Mouse (Mus musculus) intestine, embryonic 16.5 days (tissue): ENCODE data around the gene Platr17. TPM values are rescaled to one million over a fixed set of nuclear protein-coding genes. Genes with fewer than 3 reads are reported as not detected.

Experiments used
- ATAC-seq: fragments of 200-750 bp; cut with Nextera tagmentation; 2 replicates; pipeline ENCODE4 v1.8.0; 2017; ENCODE audit warnings: moderate TSS enrichment, moderate library complexity
- H3K27ac ChIP-seq: fragments of 300-500 bp; sonication (generic); 2 replicates; pipeline ENCODE4 v1.5.1; 2014; ENCODE audit warnings: mild to moderate bottlenecking, low read length
- H3K27me3 ChIP-seq: fragments of 300-500 bp; sonication (generic); replicated peaks from 2 replicates; pipeline ENCODE4 v1.6.1; 2014; ENCODE audit warnings: low read length, control low read depth, mixed read lengths; ENCODE audit not compliant: control insufficient read depth, insufficient read depth
- H3K36me3 ChIP-seq: fragments of 300-500 bp; sonication (generic); 2 replicates; pipeline ENCODE4 v1.6.1; 2014; ENCODE audit warnings: low read length, control low read depth; ENCODE audit not compliant: control insufficient read depth, insufficient read depth
- H3K4me1 ChIP-seq: fragments of 300-500 bp; sonication (generic); 2 replicates; pipeline ENCODE4 v1.6.1; 2014; ENCODE audit warnings: low read length, control low read depth, mixed read lengths; ENCODE audit not compliant: control insufficient read depth, insufficient read depth
- H3K4me2 ChIP-seq: fragments of 300-500 bp; sonication (generic); 2 replicates; pipeline ENCODE4 v1.6.1; 2014; ENCODE audit warnings: low read depth, low read length, control low read depth
- H3K4me3 ChIP-seq: fragments of 300-500 bp; sonication (generic); 2 replicates; pipeline ENCODE4 v1.5.1; 2014; ENCODE audit warnings: mild to moderate bottlenecking, low read length
- H3K9ac ChIP-seq: fragments of 300-500 bp; sonication (generic); 2 replicates; pipeline ENCODE4 v1.6.1; 2014; ENCODE audit warnings: low read depth, low read length
- H3K9me3 ChIP-seq: fragments of 300-500 bp; sonication (generic); 2 replicates; pipeline ENCODE4 v1.6.1; 2016; ENCODE audit warnings: low read length, control low read depth; ENCODE audit not compliant: control insufficient read depth
- WGBS: fragments of 180-500 bp; shearing (Covaris S2); extraction: QIAGEN DNeasy Blood & Tissue Kit; methylation state at CpG from one replicate; pipeline ENCODE4 v1.1.7; 2014; 5-methylcytosine and 5-hydroxymethylcytosine counted together
- polyA plus RNA-seq: library from polyadenylated mRNA; unstranded; fragments of >200 nt; fragmentation: Nextera tagmentation; extraction: Ambion mirVana; gene quantifications from 2 replicates; pipeline ENCODE4 v1.2.1, GENCODE M21; 2015

Gene Platr17
- polyA plus RNA-seq, 1 experiment from 2014 or later, result not detected

DNA sequence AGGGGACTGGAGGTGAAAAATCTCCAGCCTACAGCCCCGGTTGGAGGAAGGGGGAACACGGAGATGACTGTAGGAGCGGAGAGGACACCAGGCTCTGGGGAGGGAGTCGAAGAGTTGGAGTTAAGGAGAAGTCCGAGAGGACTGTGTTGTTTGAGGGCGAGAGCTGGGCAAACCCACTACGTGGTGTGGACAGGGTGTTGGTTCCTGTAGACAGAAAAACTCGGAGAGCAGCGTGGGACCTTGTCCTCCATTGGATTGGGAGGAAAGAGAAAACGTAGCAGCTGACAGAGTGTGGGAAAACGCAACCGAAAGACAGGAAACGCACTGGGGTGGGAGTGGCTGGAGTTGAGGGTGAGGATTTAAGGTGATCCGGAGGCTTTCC lies 4.9 kb downstream of the Platr17 start:
- peak; percentile 8 for ATAC-seq
- no peaks in the 10 kb centered on the region for H3K27me3 ChIP-seq
- H3K4me1 ChIP-seq, result peaks cover 10% of the 10 kb centered on the region
- WGBS, result under 1% methylated on average over 14 of the region's 14 CpGs
- no peaks in the 10 kb centered on the region for H3K9me3 ChIP-seq
- peaks cover 23% of the 10 kb centered on the region for H3K36me3 ChIP-seq
- peak overlapping the region; percentile 96 for H3K27ac ChIP-seq
- H3K9ac ChIP-seq, result peak overlapping the region; percentile 99
- peak overlapping the region; percentile 91 for H3K4me3 ChIP-seq
- H3K4me2 ChIP-seq, result peak overlapping the region; percentile 65

DNA sequence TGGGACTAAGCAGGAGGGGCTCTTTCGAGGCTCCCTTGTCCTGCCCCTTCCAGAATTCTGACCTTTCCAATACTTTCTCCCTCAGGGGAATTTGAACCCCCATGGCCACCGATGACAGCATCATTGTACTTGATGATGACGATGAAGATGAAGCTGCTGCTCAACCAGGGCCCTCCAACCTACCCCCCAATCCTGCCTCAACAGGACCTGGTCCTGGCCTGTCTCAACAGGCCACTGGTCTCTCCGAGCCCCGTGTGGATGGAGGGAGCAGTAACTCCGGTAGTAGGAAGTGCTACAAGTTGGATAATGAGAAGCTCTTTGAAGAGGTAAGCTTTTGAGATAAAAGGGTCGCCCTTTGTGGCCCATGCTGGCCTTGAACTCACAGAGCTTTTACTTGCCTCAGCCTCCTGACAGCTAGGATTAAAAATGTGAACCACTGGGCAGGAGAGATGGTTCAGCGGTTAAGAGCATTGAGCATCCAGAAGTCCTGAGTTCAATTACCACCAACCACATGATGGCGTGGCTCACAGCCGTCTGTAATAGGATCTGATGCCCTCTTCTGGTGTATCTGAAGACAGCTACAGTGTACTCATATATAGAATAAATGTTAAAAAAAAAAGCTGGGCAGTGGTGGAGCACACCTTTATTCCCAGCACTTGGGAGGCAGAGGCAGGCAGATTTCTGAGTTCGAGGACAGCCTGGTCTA lies 5.6 kb downstream of the Platr17 start:
- H3K36me3 ChIP-seq, result peaks cover 23% of the 10 kb centered on the region
- H3K27ac ChIP-seq, result peak overlapping the region; percentile 96
- H3K9me3 ChIP-seq, result no peaks in the 10 kb centered on the region
- peak overlapping the region; percentile 99 for H3K9ac ChIP-seq
- H3K27me3 ChIP-seq, result no peaks in the 10 kb centered on the region
- H3K4me3 ChIP-seq, result peak overlapping the region; percentile 91
- peaks cover 16% of the 10 kb centered on the region for H3K4me1 ChIP-seq
- no peak for ATAC-seq
- WGBS, result 45% methylated on average over 11 of the region's 11 CpGs
- H3K4me2 ChIP-seq, result peak overlapping the region; percentile 65

- no peak overlapping the region for H3K27ac ChIP-seq
- H3K27me3 ChIP-seq, result no peaks in the 10 kb centered on the region
- no peak overlapping the region for H3K9ac ChIP-seq
- H3K4me2 ChIP-seq, result no peak overlapping the region
- no peaks in the 10 kb centered on the region for H3K9me3 ChIP-seq
- peaks cover 23% of the 10 kb centered on the region for H3K36me3 ChIP-seq
- H3K4me1 ChIP-seq, result peaks cover 16% of the 10 kb centered on the region
- ATAC-seq, result no peak
- H3K4me3 ChIP-seq, result no peak overlapping the region
- WGBS, result 90% methylated on average over 31 of the region's 31 CpGs
These were observed 6.3 kb downstream of the Platr17 start for GRCm38 (mm10) chr17:33911052-33911812.

GRCm38 (mm10) chr17:33911813-33912414 lies 7.0 kb downstream of the Platr17 start:
- no peaks in the 10 kb centered on the region for H3K9me3 ChIP-seq
- H3K4me2 ChIP-seq, result no peak overlapping the region
- H3K4me1 ChIP-seq, result peaks cover 20% of the 10 kb centered on the region
- no peak overlapping the region for H3K27ac ChIP-seq
- H3K4me3 ChIP-seq, result no peak overlapping the region
- WGBS, result 90% methylated on average over 28 of the region's 28 CpGs
- H3K9ac ChIP-seq, result no peak overlapping the region
- no peak for ATAC-seq
- peaks cover 23% of the 10 kb centered on the region for H3K36me3 ChIP-seq
- no peaks in the 10 kb centered on the region for H3K27me3 ChIP-seq

DNA sequence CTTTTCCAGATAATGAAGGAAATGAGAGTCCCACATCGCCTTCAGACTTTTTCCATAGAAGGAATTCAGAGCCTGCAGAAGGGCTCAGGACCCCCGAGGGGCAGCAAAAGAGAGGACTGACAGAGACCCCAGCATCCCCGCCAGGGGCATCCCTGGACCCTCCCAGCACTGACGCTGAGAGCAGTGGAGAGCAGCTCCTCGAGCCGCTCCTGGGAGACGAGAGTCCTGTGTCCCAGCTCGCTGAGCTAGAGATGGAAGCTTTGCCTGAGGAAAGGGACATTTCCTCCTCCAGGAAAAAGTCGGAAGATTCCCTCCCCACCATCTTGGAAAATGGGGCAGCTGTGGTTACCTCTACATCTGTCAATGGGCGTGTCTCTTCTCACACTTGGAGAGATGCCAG lies 8.3 kb downstream of the Platr17 start:
- WGBS, result 89% methylated on average over 10 of the region's 10 CpGs
- H3K36me3 ChIP-seq, result peaks cover 29% of the 10 kb centered on the region

GRCm38 (mm10) chr17:33913905-33914304 lies 9.0 kb downstream of the Platr17 start:
- WGBS, result 92% methylated on average over 8 of the region's 8 CpGs
- H3K4me1 ChIP-seq, result peaks cover 29% of the 10 kb centered on the region
- no peak overlapping the region for H3K4me3 ChIP-seq
- no peak overlapping the region for H3K27ac ChIP-seq
- H3K36me3 ChIP-seq, result peaks cover 29% of the 10 kb centered on the region
- no peak overlapping the region for H3K4me2 ChIP-seq
- no peaks in the 10 kb centered on the region for H3K9me3 ChIP-seq
- no peak for ATAC-seq
- no peak overlapping the region for H3K9ac ChIP-seq
- H3K27me3 ChIP-seq, result no peaks in the 10 kb centered on the region

More for the DNA sequence above, 8.3 kb downstream of the Platr17 start:
- no peak for ATAC-seq
- Histone ChIP-seq H3K4me2 (no peak overlapping the region), H3K4me1 (peaks cover 22% of the 10 kb centered on the region), H3K9ac (no peak overlapping the region), H3K9me3 (no peaks in the 10 kb centered on the region), H3K4me3 (no peak overlapping the region), H3K27ac (no peak overlapping the region), H3K27me3 (no peaks in the 10 kb centered on the region)

GRCm38 (mm10) chr17:33914969-33915391 lies 10.0 kb downstream of the Platr17 start:
- H3K4me1 ChIP-seq, result peaks cover 32% of the 10 kb centered on the region
- no peaks in the 10 kb centered on the region for H3K9me3 ChIP-seq
- peaks cover 29% of the 10 kb centered on the region for H3K36me3 ChIP-seq
- no peak for ATAC-seq
- peak overlapping the region; percentile 42 for H3K4me2 ChIP-seq
- 70% methylated on average over 13 of the region's 13 CpGs for WGBS
- H3K9ac ChIP-seq, result no peak overlapping the region
- no peaks in the 10 kb centered on the region for H3K27me3 ChIP-seq
- no peak overlapping the region for H3K27ac ChIP-seq
- 0 out of 2 replicates have a peak overlapping the region, but pooled peaks have one; percentile 57 for H3K4me3 ChIP-seq

GRCm38 (mm10) chr17:33915671-33916250 lies 10.8 kb downstream of the Platr17 start, which contains the start of the genes Tapbp and Zbtb22:
Tapbp (plus strand) TSS chr17:33915899.
Zbtb22 (plus strand) TSS chr17:33915904.
- Histone ChIP-seq H3K27ac (peak within 1 kb of the TSS; percentile 78), H3K9me3 (no peaks in the 10 kb centered on the region), H3K9ac (peak within 1 kb of the TSS; percentile 71), H3K27me3 (no peaks in the 10 kb centered on the region), H3K36me3 (peaks cover 29% of the 10 kb centered on the region), H3K4me3 (peak within 1 kb of the TSS; percentile 57), H3K4me2 (peak within 1 kb of the TSS; percentile 66), H3K4me1 (peaks cover 26% of the 10 kb centered on the region)
- peak; percentile 92 for ATAC-seq
- 0% methylated on average over 26 of the region's 34 CpGs for WGBS

DNA sequence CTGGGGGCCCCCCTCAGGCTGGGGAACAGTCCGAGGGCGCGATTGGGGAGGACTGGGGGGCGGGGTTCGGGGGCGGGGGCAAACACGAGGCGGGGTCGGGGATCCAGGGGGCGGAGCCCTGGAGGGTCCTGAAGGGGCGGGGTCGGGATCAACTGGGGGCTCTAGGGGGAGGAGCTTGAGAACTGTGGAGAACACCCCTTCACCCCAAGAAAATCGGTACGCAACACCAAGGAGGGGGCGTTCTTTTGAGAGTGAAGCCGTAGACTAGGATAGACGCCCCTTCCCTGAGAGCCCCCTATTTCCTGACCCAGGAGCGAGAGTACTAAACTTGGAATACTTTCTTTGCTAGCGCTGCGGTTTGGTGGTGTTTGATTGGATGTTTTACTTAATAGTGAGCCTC lies 11.4 kb downstream of the Platr17 start:
- Histone ChIP-seq H3K36me3 (peaks cover 26% of the 10 kb centered on the region), H3K27ac (peak overlapping the region; percentile 78), H3K4me3 (peak overlapping the region; percentile 57), H3K4me1 (peaks cover 24% of the 10 kb centered on the region), H3K27me3 (no peaks in the 10 kb centered on the region), H3K9ac (peak overlapping the region; percentile 71), H3K9me3 (no peaks in the 10 kb centered on the region), H3K4me2 (peak overlapping the region; percentile 66)
- ATAC-seq, result peak; percentile 9; the same call in 1 of the 2 replicates
- under 1% methylated on average over 19 of the region's 20 CpGs for WGBS
